Mouse (Mus musculus) CH12F3 (cell line): ENCODE results near the gene Zfp638.

Experiments
- in situ Hi-C: fragments of 300-500 bp; cut with MboI; formaldehyde crosslinking; loops from 2 replicates; pipeline ENCODE4 v1.14.3; 2020; ENCODE audit warnings: low sequenced_read_pairs

Gene Zfp638

DNA sequence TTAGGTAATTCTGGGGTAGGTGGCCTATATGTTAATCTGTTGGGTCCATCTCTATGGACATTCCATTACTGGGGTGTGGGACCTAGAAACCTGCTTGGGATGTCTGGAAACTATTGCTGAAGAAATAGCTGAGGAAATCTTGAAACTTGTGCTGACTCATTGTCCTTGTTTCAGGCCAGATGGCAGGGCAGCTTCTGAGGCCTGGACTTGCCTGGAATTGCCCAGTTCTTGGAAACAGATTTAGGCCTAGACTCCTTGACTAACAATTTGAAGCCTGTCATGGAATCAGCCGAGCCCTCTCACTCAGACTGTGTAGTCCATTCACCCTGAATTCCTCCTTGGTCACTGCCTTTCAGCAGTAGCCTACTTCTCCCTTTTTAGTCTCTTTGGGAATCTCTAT lies 21.9 kb downstream of the Zfp638 start:
- in situ Hi-C loops: loop anchor here (10.0 kb wide), 1 partner anchor 176 kb away; no protein-coding TSS in a partner anchor

GRCm38 (mm10) chr6:83890281-83891015 lies 23.5 kb downstream of the Zfp638 start:
- in situ Hi-C loops: no loop called here

DNA sequence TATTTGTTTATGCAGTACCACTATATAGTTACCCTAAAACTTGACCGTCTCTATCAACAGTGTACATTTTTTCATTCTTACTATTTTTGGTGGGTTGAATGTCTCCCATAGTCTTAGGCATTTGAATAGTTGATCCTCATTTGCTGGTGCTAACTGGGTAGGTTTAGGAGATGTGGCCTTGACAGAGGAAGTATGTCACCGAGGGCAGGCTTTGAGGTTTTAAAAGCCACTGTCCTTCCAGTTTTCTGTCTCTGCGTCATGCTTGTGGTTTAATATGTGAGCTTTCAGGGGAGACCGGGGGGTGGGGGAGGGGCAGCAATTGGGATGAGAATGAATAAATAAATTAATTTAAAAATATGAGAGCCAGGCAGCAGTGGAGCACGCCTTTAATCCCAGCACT lies 24.3 kb downstream of the Zfp638 start:
- in situ Hi-C loops: no loop called here

GRCm38 (mm10) chr6:83891687-83892086 lies 24.8 kb downstream of the Zfp638 start:
- in situ Hi-C loops: no loop called here

GRCm38 (mm10) chr6:83893086-83893485 lies 26.2 kb downstream of the Zfp638 start:
- in situ Hi-C loops: no loop called here

DNA sequence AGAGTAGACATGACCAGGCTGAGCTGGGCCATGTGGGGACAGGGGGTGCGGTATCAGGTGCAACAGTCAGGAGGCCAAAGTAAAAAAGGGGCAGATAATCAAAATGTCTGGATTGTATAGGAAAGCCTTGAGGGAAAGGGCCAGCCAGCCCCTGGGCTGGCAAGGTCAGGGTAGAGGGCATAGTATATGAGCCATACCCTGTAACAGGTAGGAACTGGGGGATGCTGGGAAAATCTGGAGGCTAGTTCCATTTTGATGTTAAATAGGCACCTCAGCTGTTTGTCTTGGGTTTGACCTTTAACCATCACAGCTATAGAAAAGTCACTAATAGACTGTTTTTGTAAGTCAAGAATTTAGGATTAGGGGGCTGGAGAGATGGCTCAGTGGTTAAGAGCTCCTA lies 26.7 kb downstream of the Zfp638 start:
- in situ Hi-C loops: no loop called here

GRCm38 (mm10) chr6:83899142-83899541 lies 32.2 kb downstream of the Zfp638 start:
- in situ Hi-C loops: no loop called here

- in situ Hi-C loops: no loop called here
Measured at GRCm38 (mm10) chr6:83905276-83905675, 38.4 kb downstream of the Zfp638 start.

DNA sequence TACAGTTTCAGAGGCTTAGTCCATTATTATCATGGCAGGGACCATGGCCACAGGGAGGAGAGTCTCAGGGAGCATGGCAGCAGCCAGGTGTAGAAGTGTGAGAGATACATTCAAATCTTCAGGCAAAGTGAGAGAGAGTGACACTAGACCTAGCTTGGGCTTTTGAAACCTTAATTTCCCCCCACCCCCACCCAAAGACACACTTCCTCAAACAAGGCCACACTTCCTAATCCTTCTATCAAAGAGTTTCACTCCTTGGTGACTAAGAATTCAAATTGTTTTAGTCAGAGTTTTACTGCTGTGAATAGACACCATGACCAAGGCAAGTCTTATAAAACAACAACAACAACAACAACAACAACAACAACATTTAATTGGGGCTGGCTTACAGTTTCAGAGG lies 39.8 kb downstream of the Zfp638 start:
- in situ Hi-C loops: no loop called here

GRCm38 (mm10) chr6:83908386-83908785 lies 41.5 kb downstream of the Zfp638 start:
- in situ Hi-C loops: no loop called here

DNA sequence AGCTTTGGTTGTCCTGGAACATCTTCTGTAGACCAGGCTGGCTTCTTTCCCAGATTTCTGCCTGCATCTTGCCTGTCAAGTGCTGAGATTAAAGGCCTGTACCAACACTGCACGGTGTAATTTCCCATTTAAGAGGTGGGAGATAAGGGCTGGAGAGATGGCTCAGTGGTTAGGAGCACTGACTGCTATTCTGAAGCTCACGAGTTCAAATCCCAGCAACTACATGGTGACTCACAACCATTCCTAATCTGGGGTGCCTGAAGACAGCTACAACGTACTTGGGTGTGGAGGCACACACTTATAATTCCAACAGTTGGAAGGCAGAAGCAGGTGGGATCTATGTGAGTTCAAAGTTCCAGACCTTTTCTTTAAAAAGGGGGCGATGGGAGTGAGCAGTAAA lies 46.8 kb downstream of the Zfp638 start:
- in situ Hi-C loops: no loop called here

DNA sequence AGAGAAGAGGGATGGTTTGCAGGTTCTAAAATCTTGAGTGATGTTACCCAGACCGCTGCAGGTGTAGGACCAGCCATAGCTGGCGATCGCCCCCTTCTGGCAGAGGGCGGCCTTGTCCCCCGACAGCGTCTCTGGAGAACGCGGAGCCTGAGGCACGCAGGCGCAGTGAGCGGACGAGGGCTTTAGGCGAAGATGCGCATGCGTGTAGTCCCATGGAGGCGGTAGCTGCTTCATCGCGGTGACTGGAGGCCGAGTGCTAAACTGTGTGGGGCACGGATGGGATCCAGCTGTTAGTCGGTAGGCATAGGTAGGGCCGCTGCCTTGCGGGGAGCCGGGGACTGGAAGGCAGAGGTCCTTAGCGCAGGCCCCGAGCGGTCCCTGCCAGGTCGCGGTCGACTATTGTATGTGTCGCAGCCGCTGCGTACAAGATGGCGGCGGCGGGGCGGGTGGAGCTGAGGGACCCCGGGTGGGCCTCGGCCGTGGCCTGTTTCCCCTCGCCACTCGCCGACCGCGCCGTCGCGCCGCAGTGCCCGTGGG lies 47.3 kb downstream of the Zfp638 start:
- in situ Hi-C loops: no loop called here

DNA sequence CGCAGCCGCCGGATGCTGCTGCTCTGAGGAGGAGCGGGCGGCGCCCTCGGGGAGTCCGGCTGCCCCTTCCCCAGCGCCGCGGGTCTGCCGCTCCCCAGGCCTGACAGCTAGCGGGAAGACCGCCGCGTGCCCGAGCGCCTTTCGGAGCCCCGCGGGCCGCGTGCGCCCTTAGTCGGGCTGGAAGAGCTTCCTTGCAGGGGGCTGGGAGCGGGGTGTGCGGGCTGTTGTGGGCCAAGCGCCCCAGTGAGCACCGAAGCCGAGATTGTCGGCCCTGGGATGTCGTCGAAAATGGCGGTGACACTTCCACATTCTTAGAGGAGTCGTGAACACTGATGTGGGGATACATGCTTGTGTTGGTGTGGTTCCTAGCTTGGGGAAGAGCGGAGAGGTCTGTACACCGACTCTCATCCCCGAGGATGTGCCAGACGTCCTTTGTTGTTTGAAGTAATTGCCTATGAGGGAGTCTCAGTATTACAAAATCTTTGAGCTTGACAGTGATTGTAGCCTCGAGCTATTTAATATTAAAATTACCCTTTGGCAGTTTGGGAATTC lies 47.9 kb downstream of the Zfp638 start:
- in situ Hi-C loops: no loop called here

GRCm38 (mm10) chr6:83927418-83927817 lies 60.5 kb downstream of the Zfp638 start:
- in situ Hi-C loops: no loop called here

GRCm38 (mm10) chr6:83928225-83928624 lies 61.3 kb downstream of the Zfp638 start:
- in situ Hi-C loops: no loop called here

- in situ Hi-C loops: no loop called here
Measured at GRCm38 (mm10) chr6:83939492-83939891, 72.6 kb downstream of the Zfp638 start.

GRCm38 (mm10) chr6:83942806-83943205 lies 75.9 kb downstream of the Zfp638 start:
- in situ Hi-C loops: no loop called here

GRCm38 (mm10) chr6:83953603-83954002 lies 86.7 kb downstream of the Zfp638 start:
- in situ Hi-C loops: no loop called here

DNA sequence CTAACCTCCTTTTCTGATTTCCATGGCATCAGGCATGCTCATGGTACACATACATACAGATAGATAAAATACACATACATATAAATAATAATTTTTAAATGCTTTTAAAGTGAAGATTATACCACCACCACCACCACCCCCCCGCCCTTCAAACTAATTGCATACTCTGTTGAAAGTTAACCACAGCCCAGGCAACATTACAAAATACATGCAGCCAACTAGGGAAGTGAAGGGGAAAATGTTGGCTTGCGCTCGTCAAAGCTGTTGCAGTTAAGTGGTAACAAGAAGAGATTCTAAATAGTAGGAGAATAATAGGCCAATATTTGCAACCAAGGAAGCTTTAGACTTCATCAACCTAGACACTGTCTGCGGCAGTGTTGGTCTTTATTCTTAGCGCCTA lies 120.7 kb downstream of the Zfp638 start:
- in situ Hi-C loops: no loop called here

- in situ Hi-C loops: no loop called here
Measured at GRCm38 (mm10) chr6:84002716-84003115, 135.8 kb downstream of the Zfp638 start.

- in situ Hi-C loops: no loop called here
Measured at GRCm38 (mm10) chr6:84004295-84004694, 137.4 kb downstream of the Zfp638 start.

DNA sequence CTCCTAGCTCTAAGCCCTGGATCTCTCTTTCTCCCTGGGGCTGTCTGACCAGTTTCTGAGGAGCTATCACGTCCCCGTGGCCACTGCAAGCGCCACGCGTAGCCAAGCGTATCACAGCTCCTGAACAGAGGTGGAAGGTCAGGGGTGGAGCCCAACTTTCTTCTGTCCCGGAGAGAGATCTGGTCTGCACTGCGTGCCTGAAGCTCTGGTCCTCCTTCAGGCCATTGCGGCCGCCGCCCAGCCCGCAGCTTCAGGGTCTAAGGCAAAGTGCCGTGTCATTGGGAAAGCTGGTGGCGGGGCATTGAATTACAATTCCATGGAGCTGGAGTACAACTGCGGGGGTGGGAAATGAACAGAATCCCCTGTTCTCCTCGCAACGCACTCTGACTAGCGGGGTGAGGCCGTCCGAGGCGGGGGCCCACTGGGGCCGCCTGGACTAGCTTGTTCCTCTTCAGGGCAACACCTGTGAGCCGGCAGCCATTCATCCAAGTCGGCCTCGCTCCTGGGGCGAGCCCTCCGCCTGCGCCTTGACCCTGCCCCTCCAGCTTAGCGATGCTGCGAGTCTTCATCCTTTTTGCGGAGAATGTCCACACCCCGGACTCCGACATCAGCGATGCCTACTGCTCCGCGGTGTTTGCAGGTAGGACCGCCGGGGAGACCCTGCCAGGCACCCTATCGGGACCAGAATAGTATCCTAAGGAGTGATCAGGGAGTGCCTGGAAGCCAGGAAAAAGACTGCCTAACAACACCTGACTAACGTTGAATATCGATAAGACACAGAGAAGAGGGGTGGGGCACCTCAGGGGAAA lies 141.7 kb downstream of the Zfp638 start, which contains the start of gene Dysf:
Dysf (plus strand) TSS at position 228 of the 809 bp plus-strand sequence.
- in situ Hi-C loops: no loop called here
